ENCODE assay signal across 15 mouse cellular contexts in genomic region chr12:102324886-102325220, GRCm38 (mm10). TPM values are rescaled to one million over a fixed set of nuclear protein-coding genes. Genes with fewer than 3 reads are reported as not detected.
DNase-seq lines count a peak whose midpoint lies in the region; ATAC-seq and TF ChIP-seq lines count a peak whose summit lies in the region.
"Had no signal": no experiment of that assay in that cellular context is flagged by ENCODE, and none has a peak within 500 bp of the region (broad histone marks: within the 10 kb centered on the region; RNA-seq: fewer than 3 reads in every experiment).

No protein-coding gene starts in this region.

- H3K27ac ChIP-seq in cerebellum, adult 2 months (ENCODE audit: insufficient read depth, low read length) = no peak overlapping the region
- H3K27ac ChIP-seq in kidney, embryonic 16.5 days (ENCODE audit: low read length) = no peak overlapping the region
- H3K27ac ChIP-seq in heart, embryonic 16.5 days (ENCODE audit: low read length) = peak overlapping the region; percentile 51
- H3K27ac ChIP-seq in forebrain, postnatal 0 days (ENCODE audit: low read depth, low read length) = no peak overlapping the region
- H3K27ac ChIP-seq: hindbrain, postnatal 0 days; liver, embryonic 13.5 days; neural tube, embryonic 15.5 days had no signal

- WGBS in cerebellum, adult 2 months = 43% methylated on average over 2 of the region's 2 CpGs
- 72% methylated on average over 2 of the region's 2 CpGs for WGBS in kidney, embryonic 16.5 days
- WGBS in heart, embryonic 16.5 days = 60% methylated on average over 2 of the region's 2 CpGs
- WGBS in forebrain, postnatal 0 days = 75% methylated on average over 2 of the region's 2 CpGs

- no peaks in the 10 kb centered on the region for H3K9me3 ChIP-seq in kidney, embryonic 16.5 days (ENCODE audit: low read length)
- no peaks in the 10 kb centered on the region for H3K9me3 ChIP-seq in heart, embryonic 16.5 days (replicated peaks; ENCODE audit: control insufficient read depth, low read length)
- no peaks in the 10 kb centered on the region for H3K9me3 ChIP-seq in forebrain, postnatal 0 days (ENCODE audit: low read length)
- H3K9me3 ChIP-seq: liver, embryonic 13.5 days; neural tube, embryonic 15.5 days had no signal

- H3K27me3 ChIP-seq in cerebellum, adult 2 months (ENCODE audit: control insufficient read depth, insufficient read depth, low read length) = no peaks in the 10 kb centered on the region
- H3K27me3 ChIP-seq in kidney, embryonic 16.5 days (ENCODE audit: insufficient read depth, low read length) = no peaks in the 10 kb centered on the region
- no peaks in the 10 kb centered on the region for H3K27me3 ChIP-seq in heart, embryonic 16.5 days (ENCODE audit: control insufficient read depth, insufficient read depth, low read length)
- H3K27me3 ChIP-seq in forebrain, postnatal 0 days (ENCODE audit: insufficient read depth, low read length) = no peaks in the 10 kb centered on the region
- H3K27me3 ChIP-seq: liver, embryonic 13.5 days; neural tube, embryonic 15.5 days; Patski had no signal

- TF ChIP-seq CTCF in cerebellum, adult 2 months (IDR thresholded peaks at IDR 0.05; ENCODE audit: borderline replicate concordance, insufficient read depth, low read depth, low read length) = no peak
- TF ChIP-seq CTCF in forebrain, postnatal 0 days (IDR thresholded peaks at IDR 0.05; ENCODE audit: low read depth) = no peak

- peaks cover 10% of the 10 kb centered on the region; the same call in 1 of the 2 replicates for H3K36me3 ChIP-seq in kidney, embryonic 16.5 days (ENCODE audit: insufficient read depth, low read length)
- peaks cover 9% of the 10 kb centered on the region; the same call in 1 of the 2 replicates for H3K36me3 ChIP-seq in heart, embryonic 16.5 days (ENCODE audit: control insufficient read depth, insufficient read depth)
- no peaks in the 10 kb centered on the region for H3K36me3 ChIP-seq in forebrain, postnatal 0 days (ENCODE audit: insufficient read depth)
- H3K36me3 ChIP-seq: neural tube, embryonic 15.5 days had no signal

- H3K4me1 ChIP-seq in cerebellum, adult 2 months (ENCODE audit: control insufficient read depth, insufficient read depth, low read length) = no peaks in the 10 kb centered on the region
- H3K4me1 ChIP-seq in kidney, embryonic 16.5 days (ENCODE audit: insufficient read depth, low read length) = peaks cover 13% of the 10 kb centered on the region; the same call in 1 of the 2 replicates
- H3K4me1 ChIP-seq in heart, embryonic 16.5 days (ENCODE audit: control insufficient read depth, insufficient read depth, low read length) = peaks cover 21% of the 10 kb centered on the region; the same call in 1 of the 2 replicates
- H3K4me1 ChIP-seq in forebrain, postnatal 0 days (ENCODE audit: insufficient read depth) = no peaks in the 10 kb centered on the region
- H3K4me1 ChIP-seq: neural tube, embryonic 15.5 days had no signal

- peak; percentile 51 to 52 for DNase-seq in cerebellum, postnatal 10 days
- DNase-seq in cerebellum, adult 2 months = no peak
- DNase-seq in kidney, postnatal 14 days = peak; percentile 31
- peak; percentile 79 for DNase-seq in lung, postnatal 36 days
- DNase-seq in spleen, adult 12 weeks (ENCODE audit: low spot score) = no peak
- DNase-seq in forebrain, postnatal 0 days = no peak
- DNase-seq: cerebellum, adult 9-10 months; embryo, embryonic 11 days; kidney, postnatal 10 days; liver, embryonic 13.5 days had no signal

- H3K9ac ChIP-seq in kidney, embryonic 16.5 days (replicated peaks; ENCODE audit: low read length) = no peak overlapping the region
- H3K9ac ChIP-seq in heart, embryonic 16.5 days (ENCODE audit: low read length) = no peak overlapping the region
- no peak overlapping the region for H3K9ac ChIP-seq in forebrain, postnatal 0 days
- H3K9ac ChIP-seq: liver, embryonic 13.5 days; neural tube, embryonic 15.5 days had no signal

- no peak for ATAC-seq in kidney, embryonic 16.5 days (ENCODE audit: low FRiP score, low TSS enrichment)
- ATAC-seq in heart, embryonic 16.5 days (replicated peaks; ENCODE audit: extremely low read depth, insufficient read depth, low FRiP score) = no peak
- ATAC-seq in forebrain, postnatal 0 days = no peak
- ATAC-seq: hindbrain, postnatal 0 days; Patski had no signal

- no peak overlapping the region for H3K4me3 ChIP-seq in cerebellum, adult 2 months (replicated peaks; ENCODE audit: insufficient read depth, low read depth, low read length)
- no peak overlapping the region for H3K4me3 ChIP-seq in kidney, embryonic 16.5 days (ENCODE audit: low read length)
- no peak overlapping the region for H3K4me3 ChIP-seq in heart, embryonic 16.5 days (ENCODE audit: low read length)
- H3K4me3 ChIP-seq in forebrain, postnatal 0 days (ENCODE audit: low read depth, low read length) = no peak overlapping the region
- H3K4me3 ChIP-seq: liver, embryonic 13.5 days; neural tube, embryonic 15.5 days had no signal

- H3K4me2 ChIP-seq in kidney, embryonic 16.5 days (replicated peaks; ENCODE audit: low read depth, low read length) = no peak overlapping the region
- H3K4me2 ChIP-seq in heart, embryonic 16.5 days (ENCODE audit: low read depth, low read length) = no peak overlapping the region
- no peak overlapping the region for H3K4me2 ChIP-seq in forebrain, postnatal 0 days (ENCODE audit: low read depth)
- H3K4me2 ChIP-seq: liver, embryonic 13.5 days; neural tube, embryonic 15.5 days had no signal

- no peak for TF ChIP-seq POLR2A in cerebellum, adult 2 months (IDR thresholded peaks at IDR 0.05; ENCODE audit: borderline replicate concordance, insufficient read depth, low read length)

RNA-seq across cellular contexts. Expression of gene Rin3, which starts 42.0 kb away (rescaled TPM):
- 1.1 and 1.2 TPM in 2 replicates for polyA plus RNA-seq in cerebellum, adult 2 months (2012; rRNA removed)
- polyA plus RNA-seq in kidney, embryonic 16.5 days (2015; fragmentation: Nextera tagmentation; extraction: Ambion mirVana) = 8.7 and 9.1 TPM in 2 replicates
- 9.5 and 9.7 TPM in 2 replicates for polyA plus RNA-seq in heart, embryonic 16.5 days (2015; fragmentation: Nextera tagmentation; extraction: Ambion mirVana)
- 1.3 and 3.3 TPM in 2 replicates for total RNA-seq in forebrain, postnatal 0 days (2014; rRNA removed)
- 1.5 and 1.9 TPM in 2 replicates for polyA plus RNA-seq in forebrain, postnatal 0 days (2015; fragmentation: Nextera tagmentation; extraction: Ambion mirVana)

Comparison
In these comparisons a context has a peak if more than half of its experiments do, and no peak if none do; other contexts are left out.
1. DNase-seq: peak in cerebellum, postnatal 10 days (2 of 2), kidney, postnatal 14 days (single experiment) and lung, postnatal 36 days (single experiment); none in cerebellum, adult 2 months (0 of 2), spleen, adult 12 weeks (single experiment) and forebrain, postnatal 0 days (single experiment).